Mouse (Mus musculus): Measurements from ENCODE around the gene Wdr86. TPM values are rescaled to one million over a fixed set of nuclear protein-coding genes. Genes with fewer than 3 reads are reported as not detected.
A peak's percentile ranks its signal among the peaks of the same experiment; 100 is the strongest.

The Wdr86 gene
- total RNA-seq, 2 experiments from 2014 or later: not detected

- peak; percentile 5 for DNase-seq (ENCODE audit: low spot score)
Observed at GRCm38 (mm10) chr5:24684578-24685365, 45.8 kb downstream of the Wdr86 start.

DNA sequence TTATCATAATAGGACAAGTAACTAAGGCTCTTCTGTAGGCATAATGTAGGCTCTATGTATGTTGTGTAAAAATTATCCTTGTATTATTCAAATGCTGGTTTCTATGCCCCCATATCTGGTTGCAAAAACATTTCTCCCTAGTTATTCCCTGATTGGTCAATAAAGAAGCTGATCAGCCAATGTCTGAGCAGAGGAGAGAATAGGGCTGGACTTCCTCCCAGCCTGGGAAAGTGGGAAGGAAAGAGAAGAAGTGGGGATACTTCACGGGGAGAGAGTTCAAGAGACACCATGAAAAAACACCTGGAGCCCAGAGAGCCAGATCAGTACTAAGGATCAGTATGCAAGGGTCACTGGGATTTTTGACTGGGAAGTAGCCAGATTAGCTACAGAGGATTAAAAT, 49.1 kb downstream of the Wdr86 start:
- DNase-seq (ENCODE audit: low spot score): no peak

DNA sequence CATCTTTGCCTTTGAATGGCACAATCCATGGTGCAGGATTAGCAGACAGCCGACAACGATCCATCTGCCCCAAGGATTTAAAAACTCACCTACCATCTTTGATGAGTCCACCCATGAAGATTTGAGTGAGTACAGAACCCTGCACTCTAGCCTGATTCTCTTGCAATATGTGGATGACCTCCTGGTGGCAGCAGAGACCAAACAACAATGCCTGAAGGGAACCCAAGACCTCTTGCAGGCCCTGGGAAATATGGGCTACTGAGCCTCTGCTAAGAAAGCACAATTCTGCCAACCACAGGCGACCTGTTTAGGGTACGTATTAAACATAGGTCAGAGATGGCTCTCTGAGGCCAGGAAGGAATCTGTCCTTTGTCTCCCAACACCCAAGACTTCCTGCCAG, 56.3 kb downstream of the Wdr86 start:
- DNase-seq (ENCODE audit: low spot score): peak; percentile 84

Other genes with a start within 250 kb of the Wdr86 start
- gene Gbx1, start 203.5 kb downstream of the Wdr86 start, total RNA-seq (2021): not detected
- 100 to 1,000 TPM; 101 to 107 TPM for gene Asb10, start 189.7 kb downstream of the Wdr86 start, total RNA-seq (2021)
- gene 4931409K22Rik, start 173.9 kb downstream of the Wdr86 start, total RNA-seq (2021): not detected
- 100 to 1,000 TPM; 108 to 112 TPM for gene Abcf2, start 153.3 kb downstream of the Wdr86 start, total RNA-seq (2021)
- gene Chpf2, start 144.0 kb downstream of the Wdr86 start, total RNA-seq (2021): 10 to 100 TPM in 1 of 2 experiments, 1 to 10 TPM in 1; 8.9 to 10.3 TPM
- 100 to 1,000 TPM; 199 to 207 TPM for gene Smarcd3, start 106.3 kb downstream of the Wdr86 start, total RNA-seq (2021)
- gene Nub1, start 45.2 kb downstream of the Wdr86 start, total RNA-seq (2021): 10 to 100 TPM; 31.1 to 33.2 TPM
- gene Crygn, start 27.3 kb upstream of the Wdr86 start, total RNA-seq (2021): not detected
- 10 to 100 TPM; 62.1 to 71.5 TPM for gene Rheb, start 111.9 kb upstream of the Wdr86 start, total RNA-seq (2021)